Mouse (Mus musculus) kidney, adult 2 months (tissue): ENCODE results near the gene Lingo3. TPM values are rescaled to one million over a fixed set of nuclear protein-coding genes. Genes with fewer than 3 reads are reported as not detected.

ENCODE experiments used
- DNase-seq: peaks from one replicate; pipeline ENCODE4 v3.0.0; 2021
- H3K27ac ChIP-seq: fragments of 200-500 bp; 2 replicates; pipeline ENCODE4 v1.5.1; 2012; ENCODE audit warnings: low read depth, low read length, control low read depth, inconsistent platforms; ENCODE audit not compliant: insufficient read depth
- H3K27me3 ChIP-seq: fragments of 200-500 bp; replicated peaks from 2 replicates; pipeline ENCODE4 v1.6.1; 2012; ENCODE audit warnings: mild to moderate bottlenecking, moderate library complexity, low read length, inconsistent platforms; ENCODE audit not compliant: control insufficient read depth, insufficient read depth
- H3K36me3 ChIP-seq: fragments of 200-500 bp; 2 replicates; pipeline ENCODE4 v1.6.1; 2012; ENCODE audit warnings: mild to moderate bottlenecking, moderate library complexity, low read length, inconsistent platforms; ENCODE audit not compliant: control insufficient read depth, insufficient read depth
- H3K4me1 ChIP-seq: fragments of 200-500 bp; 2 replicates; pipeline ENCODE4 v1.6.1; 2011; ENCODE audit warnings: low read length; ENCODE audit not compliant: control insufficient read depth, insufficient read depth
- H3K4me3 ChIP-seq: fragments of 200-500 bp; 2 replicates; pipeline ENCODE4 v1.5.1; 2011; ENCODE audit warnings: mild to moderate bottlenecking, low read depth, low read length, control low read depth; ENCODE audit not compliant: insufficient read depth
- CTCF ChIP-seq: fragments of 200-500 bp; conservative IDR thresholded peaks from 2 replicates; pipeline ENCODE4 v1.5.1; 2011; ENCODE audit warnings: low read depth, mild to moderate bottlenecking, control low read depth, low read length, moderate library complexity, mixed read lengths; ENCODE audit not compliant: insufficient read depth, insufficient read length
- POLR2A ChIP-seq: fragments of 200-500 bp; IDR thresholded peaks from one replicate; pipeline ENCODE4 v1.6.1; 2011; ENCODE audit warnings: low read depth, low read length, control low read depth
- WGBS: fragments of 180-500 bp; shearing (Covaris S2); methylation state at CpG from one replicate; pipeline ENCODE4 v1.1.7; 2018; 5-methylcytosine and 5-hydroxymethylcytosine counted together
- polyA plus RNA-seq: library from polyadenylated mRNA; depleted of rRNA; stranded (reverse); fragments of >200 nt; gene quantifications from 2 replicates; pipeline ENCODE4 v1.2.3, GENCODE M21; 2012; rRNA removed

The Lingo3 gene
- polyA plus RNA-seq, 1 experiment = 0.09 TPM

DNA sequence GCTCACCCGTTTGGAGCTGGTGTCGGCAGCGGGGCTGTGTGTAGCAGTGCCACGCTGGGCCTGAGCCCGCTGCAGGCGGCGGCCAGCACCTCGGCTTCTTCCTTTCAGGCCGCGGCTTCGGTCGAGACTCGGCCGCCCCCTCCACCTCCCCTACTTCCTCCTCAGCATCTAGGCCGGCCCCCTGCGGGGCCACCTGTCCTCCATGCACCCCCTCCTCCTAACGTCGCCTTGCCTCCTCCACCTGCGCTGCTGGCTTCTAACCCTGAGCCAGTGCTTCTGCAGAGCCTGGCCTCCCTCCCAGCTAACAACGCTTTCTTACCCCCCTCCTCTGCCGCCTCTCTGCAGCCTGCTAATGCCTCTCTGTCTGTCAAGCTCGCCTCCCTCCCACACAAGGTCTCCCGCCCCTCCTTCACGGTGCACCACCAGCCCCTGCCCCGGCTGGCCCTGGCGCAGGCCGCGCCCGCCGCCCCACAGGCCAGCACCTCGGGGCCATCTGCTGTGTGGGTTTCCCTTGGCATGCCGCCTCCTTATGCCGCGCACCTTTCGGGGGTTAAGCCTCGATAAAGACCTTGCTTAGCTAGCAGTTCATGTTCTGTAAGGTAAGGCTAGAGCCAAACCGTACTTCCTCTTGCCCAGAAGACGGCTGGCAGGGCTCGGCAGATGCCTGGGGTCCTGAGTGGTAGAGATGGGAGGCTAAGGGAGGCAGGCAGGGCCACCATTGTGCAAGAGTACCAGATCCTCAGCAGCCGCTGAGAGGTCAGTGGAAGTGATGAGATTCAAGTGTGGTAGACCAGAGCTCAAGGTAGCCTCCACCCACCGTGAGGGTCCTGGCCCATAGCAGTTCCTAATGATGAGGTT lies 51.4 kb downstream of the Lingo3 start:
- Histone ChIP-seq H3K4me1 (peaks cover 4% of the 10 kb centered on the region; the same call in 1 of the 2 replicates), H3K27me3 (no peaks in the 10 kb centered on the region), H3K27ac (no peak overlapping the region), H3K36me3 (no peaks in the 10 kb centered on the region), H3K4me3 (no peak overlapping the region)
- no peak for TF ChIP-seq POLR2A
- TF ChIP-seq CTCF = no peak
- DNase-seq = no peak
- 62% methylated on average over 41 of the region's 41 CpGs for WGBS

DNA sequence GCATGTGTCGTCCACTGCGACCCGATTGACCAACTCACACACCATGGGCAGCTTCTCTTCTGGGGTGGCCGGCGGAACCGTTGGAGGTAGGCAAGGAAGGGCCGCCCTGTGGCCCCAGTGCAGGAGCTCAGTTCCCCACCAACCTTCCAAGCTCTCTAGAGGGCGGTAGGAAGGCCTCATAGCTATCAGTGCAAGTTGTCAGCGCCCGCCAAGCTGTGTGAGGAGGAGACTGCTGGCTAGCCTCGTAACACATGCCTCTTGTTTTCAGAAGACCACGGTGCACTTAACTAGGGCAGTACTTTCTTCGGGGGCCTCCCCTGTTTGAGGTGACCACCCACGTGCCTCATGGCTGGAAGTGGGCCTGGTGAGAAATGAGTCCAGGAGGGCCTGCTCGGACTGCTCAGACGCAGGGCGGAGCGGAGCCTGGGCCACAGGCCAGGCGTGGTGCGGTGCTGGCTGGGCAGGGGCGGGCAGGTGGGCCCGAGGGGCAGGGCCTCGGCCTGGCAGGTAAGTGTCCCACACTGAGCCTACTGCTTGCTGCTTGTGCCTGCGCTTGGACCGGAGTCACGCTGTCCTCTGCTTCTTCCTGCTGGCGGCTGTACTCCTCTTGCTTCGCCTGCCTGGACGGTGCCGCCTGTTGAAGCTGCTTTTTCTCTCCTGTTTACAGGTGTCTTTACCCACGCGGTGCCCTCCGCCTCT lies 52.2 kb downstream of the Lingo3 start:
- DNase-seq = no peak
- no peak overlapping the region for H3K27ac ChIP-seq
- TF ChIP-seq POLR2A (no peak), CTCF (no peak)
- 80% methylated on average over 33 of the region's 33 CpGs for WGBS
- no peaks in the 10 kb centered on the region for H3K27me3 ChIP-seq
- H3K4me1 ChIP-seq = no peaks in the 10 kb centered on the region
- H3K36me3 ChIP-seq = no peaks in the 10 kb centered on the region
- no peak overlapping the region for H3K4me3 ChIP-seq

- Histone ChIP-seq H3K27me3 (no peaks in the 10 kb centered on the region), H3K4me3 (no peak overlapping the region), H3K36me3 (no peaks in the 10 kb centered on the region; the same call in 1 of the 2 replicates), H3K4me1 (no peaks in the 10 kb centered on the region), H3K27ac (no peak overlapping the region)
- TF ChIP-seq CTCF (no peak), POLR2A (no peak)
- 85% methylated on average over 19 of the region's 19 CpGs for WGBS
- DNase-seq = no peak
Observed at GRCm38 (mm10) chr10:80790761-80791404, 53.0 kb downstream of the Lingo3 start.

DNA sequence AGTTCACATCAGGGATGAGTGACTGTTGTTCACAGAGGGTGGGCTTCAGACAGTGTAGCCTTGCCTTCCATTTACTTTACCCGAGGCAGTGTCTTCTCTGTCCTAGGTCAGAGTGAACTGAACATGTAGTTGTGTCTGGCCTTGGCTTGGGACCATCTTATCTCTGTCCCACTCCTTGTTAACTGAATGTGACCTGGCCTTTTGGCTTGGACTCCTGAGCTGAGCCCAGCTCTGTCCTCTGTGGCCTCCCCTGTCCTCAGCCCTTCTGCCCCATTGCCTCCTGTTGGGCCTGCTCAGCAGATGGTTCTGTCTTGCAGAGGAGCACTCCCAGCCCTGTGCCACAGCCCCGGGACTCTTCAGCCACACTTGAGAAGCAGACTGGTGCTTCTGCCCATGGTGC lies 56.3 kb downstream of the Lingo3 start:
- Histone ChIP-seq H3K4me3 (no peak overlapping the region), H3K36me3 (no peaks in the 10 kb centered on the region; the same call in none of the 2 replicates), H3K27ac (no peak overlapping the region), H3K27me3 (no peaks in the 10 kb centered on the region), H3K4me1 (no peaks in the 10 kb centered on the region)
- WGBS = 79% methylated on average over 2 of the region's 2 CpGs
- no peak for DNase-seq
- TF ChIP-seq POLR2A (no peak), CTCF (no peak)

GRCm38 (mm10) chr10:80785963-80786362 lies 57.9 kb downstream of the Lingo3 start:
- Histone ChIP-seq H3K36me3 (no peaks in the 10 kb centered on the region; the same call in none of the 2 replicates), H3K27me3 (no peaks in the 10 kb centered on the region), H3K27ac (no peak overlapping the region), H3K4me1 (no peaks in the 10 kb centered on the region), H3K4me3 (no peak overlapping the region)
- WGBS = 90% methylated on average over 11 of the region's 11 CpGs
- no peak for DNase-seq
- TF ChIP-seq CTCF = no peak
- no peak for TF ChIP-seq POLR2A

- Histone ChIP-seq H3K36me3 (no peaks in the 10 kb centered on the region; the same call in none of the 2 replicates), H3K27me3 (no peaks in the 10 kb centered on the region), H3K4me3 (no peak overlapping the region), H3K4me1 (no peaks in the 10 kb centered on the region), H3K27ac (no peak overlapping the region)
- no peak for TF ChIP-seq POLR2A
- TF ChIP-seq CTCF = no peak
- 88% methylated on average over 12 of the region's 12 CpGs for WGBS
- DNase-seq = no peak
Observed at GRCm38 (mm10) chr10:80784871-80785270, 59.0 kb downstream of the Lingo3 start.

GRCm38 (mm10) chr10:80784302-80784701 lies 59.5 kb downstream of the Lingo3 start:
- 98% methylated on average over 2 of the region's 2 CpGs for WGBS
- Histone ChIP-seq H3K27me3 (no peaks in the 10 kb centered on the region), H3K4me3 (no peak overlapping the region), H3K36me3 (no peaks in the 10 kb centered on the region; the same call in none of the 2 replicates), H3K4me1 (no peaks in the 10 kb centered on the region), H3K27ac (no peak overlapping the region)
- no peak for DNase-seq
- TF ChIP-seq CTCF = no peak
- no peak for TF ChIP-seq POLR2A

Other genes with a start within 250 kb of the Lingo3 start
- 96.0 and 98.2 TPM in 2 replicates for gene Scamp4, start 241.2 kb downstream of the Lingo3 start, polyA plus RNA-seq
- gene Adat3, start 241.2 kb downstream of the Lingo3 start, polyA plus RNA-seq = 3.4 and 4.4 TPM in 2 replicates
- gene Gm49322, start 238.0 kb downstream of the Lingo3 start, polyA plus RNA-seq = 0.91 and 1.6 TPM in 2 replicates
- gene Csnk1g2, start 221.2 kb downstream of the Lingo3 start, polyA plus RNA-seq = 166 and 193 TPM in 2 replicates
- gene Btbd2, start 187.0 kb downstream of the Lingo3 start, polyA plus RNA-seq = 77.7 and 80.7 TPM in 2 replicates
- gene Mknk2, start 165.9 kb downstream of the Lingo3 start, polyA plus RNA-seq = 163 and 210 TPM in 2 replicates
- gene Mob3a, start 142.1 kb downstream of the Lingo3 start, polyA plus RNA-seq = 14.3 and 19.5 TPM in 2 replicates
- 36.8 and 39.5 TPM in 2 replicates for gene Izumo4, start 141.9 kb downstream of the Lingo3 start, polyA plus RNA-seq
- 87.7 and 105 TPM in 2 replicates for gene Ap3d1, start 101.8 kb downstream of the Lingo3 start, polyA plus RNA-seq
- 18.4 and 19.5 TPM in 2 replicates for gene Dot1l, start 88.8 kb downstream of the Lingo3 start, polyA plus RNA-seq
- 22.6 and 23.1 TPM in 2 replicates for gene Sf3a2, start 45.8 kb downstream of the Lingo3 start, polyA plus RNA-seq
- gene Plekhj1, start 45.4 kb downstream of the Lingo3 start, polyA plus RNA-seq = 36.9 and 39.3 TPM in 2 replicates
- 0.17 and 0.23 TPM in 2 replicates for gene Amh, start 38.8 kb downstream of the Lingo3 start, polyA plus RNA-seq
- 0.20 and 3.2 TPM in 2 replicates for gene Jsrp1, start 30.5 kb downstream of the Lingo3 start, polyA plus RNA-seq
- gene Oaz1, start 17.4 kb downstream of the Lingo3 start, polyA plus RNA-seq = 1,045 and 1,074 TPM in 2 replicates
- gene Lsm7, start 11.2 kb upstream of the Lingo3 start, polyA plus RNA-seq = 79.0 and 98.1 TPM in 2 replicates
- 58.2 and 88.0 TPM in 2 replicates for gene Sppl2b, start 11.2 kb upstream of the Lingo3 start, polyA plus RNA-seq
- gene Tmprss9, start 27.8 kb upstream of the Lingo3 start, polyA plus RNA-seq = 0.33 and 0.52 TPM in 2 replicates
- 375 and 474 TPM in 2 replicates for gene Timm13, start 56.9 kb upstream of the Lingo3 start, polyA plus RNA-seq
- 8.5 and 10.1 TPM in 2 replicates for gene Lmnb2, start 74.2 kb upstream of the Lingo3 start, polyA plus RNA-seq
- 10.1 and 11.3 TPM in 2 replicates for gene Gadd45b, start 86.0 kb upstream of the Lingo3 start, polyA plus RNA-seq
- 1.9 and 2.0 TPM in 2 replicates for gene Gng7, start 170.9 kb upstream of the Lingo3 start, polyA plus RNA-seq
- gene Diras1, start 181.6 kb upstream of the Lingo3 start, polyA plus RNA-seq = 0.04 and 0.25 TPM in 2 replicates
- gene Slc39a3, start 193.4 kb upstream of the Lingo3 start, polyA plus RNA-seq = 37.5 and 39.6 TPM in 2 replicates
- gene Sgta, start 216.1 kb upstream of the Lingo3 start, polyA plus RNA-seq = 183 and 212 TPM in 2 replicates
- 22.2 and 26.1 TPM in 2 replicates for gene Thop1, start 226.0 kb upstream of the Lingo3 start, polyA plus RNA-seq